Mouse (Mus musculus) embryo, embryonic 11.5 days (tissue): ENCODE measurements around the gene Gli1.

Experiments
- DNase-seq: peaks from one replicate; pipeline ENCODE4 v3.0.0-alpha.2; 2012; ENCODE audit warnings: low read depth, low spot score

Gene Gli1

DNA sequence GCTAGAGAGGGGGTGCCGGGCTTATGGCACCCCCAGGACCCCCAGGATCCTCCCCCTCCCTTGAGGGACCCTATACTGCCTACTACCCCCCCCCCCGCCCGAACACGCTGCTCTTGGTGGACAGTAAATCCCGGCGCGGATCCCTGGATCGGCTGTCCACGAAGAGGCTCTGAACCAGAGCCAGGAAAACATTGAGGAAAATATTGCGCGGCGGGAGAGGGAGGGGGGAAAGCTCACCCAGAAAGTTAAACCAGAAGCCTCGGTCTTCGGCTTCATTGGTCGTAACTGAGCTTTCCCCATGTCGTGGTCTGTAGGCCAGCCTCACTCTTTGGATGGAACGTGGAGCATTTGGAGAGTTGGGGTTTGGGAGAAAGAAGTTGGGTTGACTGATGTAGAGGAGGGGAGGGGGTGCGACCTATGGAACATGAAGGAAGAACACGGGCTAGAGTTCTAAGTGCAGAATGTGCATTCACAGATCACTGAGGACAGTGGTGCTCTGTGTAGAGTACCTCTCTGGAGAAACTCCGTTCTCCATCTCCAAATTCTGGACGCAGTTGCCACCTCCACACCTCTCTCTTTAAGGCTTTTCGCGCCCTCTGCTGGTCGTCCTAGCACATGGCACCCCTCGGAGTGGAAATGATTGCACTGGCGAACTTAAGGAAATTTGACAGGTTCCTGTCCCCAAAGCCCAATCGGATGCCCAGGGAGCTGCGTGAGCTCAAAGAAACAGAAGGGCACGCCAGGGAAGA, at the start of gene Gli1:
Gene Gli1 (minus strand): TSS at position 84 of the 749 bp plus-strand sequence.
- DNase-seq, result peak; percentile 83

DNA sequence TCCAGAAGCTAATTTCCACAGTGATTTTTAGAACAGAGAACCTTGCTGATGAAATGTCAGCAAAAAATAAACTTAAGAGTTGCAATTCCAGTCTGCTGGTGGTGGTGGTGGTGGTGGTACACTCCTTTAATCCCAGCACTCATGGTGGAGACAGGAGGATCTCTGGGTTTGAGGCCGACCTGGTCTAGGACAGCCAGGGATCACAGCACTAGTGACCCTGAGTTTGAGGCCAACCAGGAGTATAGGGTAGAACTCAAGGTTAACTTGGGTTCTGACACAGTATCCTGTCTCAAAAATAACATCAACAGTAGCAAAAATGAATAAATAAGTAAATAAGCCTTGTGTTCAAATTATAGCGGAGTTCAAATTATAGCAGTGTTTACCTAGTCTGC, 40.0 kb upstream of the Gli1 start:
- no peak for DNase-seq

DNA sequence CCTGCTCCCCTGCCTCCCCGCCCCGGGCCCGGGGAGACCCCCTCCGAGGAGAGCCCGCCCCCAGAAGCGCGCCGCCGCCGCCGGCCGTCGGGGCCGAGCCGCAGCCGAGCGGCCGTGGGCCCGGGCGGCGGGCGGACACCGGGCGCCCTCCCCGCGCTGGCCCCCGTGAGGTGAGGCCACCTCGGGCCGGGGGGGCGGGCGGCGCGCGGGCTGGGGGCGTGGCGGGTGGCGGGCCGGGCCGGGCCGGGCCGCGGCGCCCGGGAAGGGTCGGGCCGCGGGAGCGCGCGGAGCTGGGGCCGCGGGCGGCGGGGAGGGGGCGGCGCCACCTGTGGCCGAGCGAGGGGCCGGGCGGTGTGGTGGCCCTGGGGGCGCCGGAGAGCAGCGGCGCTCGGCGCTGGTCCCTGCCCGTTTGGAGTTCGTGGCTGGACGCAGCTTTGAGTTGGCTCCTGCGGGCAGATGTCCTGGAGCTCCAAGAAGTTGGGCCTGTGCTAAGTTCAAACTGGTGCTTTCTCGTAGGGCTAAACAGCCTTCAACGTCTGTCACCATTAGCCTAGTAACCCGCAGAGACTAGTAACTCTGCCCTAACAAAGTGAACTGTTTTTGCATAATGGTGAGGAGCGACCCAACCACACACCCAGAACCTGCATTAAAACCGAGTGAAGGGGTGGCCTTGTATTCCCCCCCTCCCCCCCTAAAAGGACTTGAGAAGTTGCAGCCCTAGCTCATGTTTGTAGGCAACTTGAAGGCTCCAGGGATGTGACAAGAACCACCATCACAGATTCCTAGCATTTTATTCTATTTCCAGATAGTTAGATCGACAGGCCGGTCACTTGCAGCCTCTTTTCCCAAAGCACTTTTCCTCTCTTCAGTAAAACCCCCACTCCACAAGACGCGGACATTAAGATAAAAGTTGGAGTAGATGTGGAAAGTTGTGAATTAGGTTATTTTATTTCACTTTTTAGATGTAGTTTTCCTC, 39.3 kb upstream of the Gli1 start:
- peak; percentile 56 for DNase-seq

DNA sequence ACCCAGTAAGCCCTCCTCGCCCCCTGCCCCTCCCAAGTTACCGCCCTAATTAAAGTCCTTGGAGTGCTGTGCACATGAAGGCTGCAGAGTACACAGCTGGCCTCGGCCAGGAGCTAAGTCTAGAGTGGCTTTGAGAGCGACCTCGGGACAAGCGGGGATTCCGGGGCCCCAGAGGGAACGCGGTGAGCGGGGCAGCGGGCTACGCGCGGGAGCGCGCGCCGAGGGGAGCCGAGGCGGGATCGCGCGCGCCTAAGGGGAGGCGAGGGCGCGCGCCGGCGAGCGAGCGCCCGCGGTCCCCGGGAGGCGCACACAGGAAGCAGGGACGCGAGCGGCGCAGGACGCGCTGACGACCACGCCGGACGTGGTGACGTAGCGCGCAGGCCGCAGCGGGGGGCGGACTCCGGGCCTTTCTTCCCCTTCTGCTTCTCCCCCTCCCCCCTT, 38.5 kb upstream of the Gli1 start, which contains the start of gene R3hdm2:
Gene R3hdm2 (plus strand): TSS at position 77 of the 441 bp plus-strand sequence.
- DNase-seq, result peak; percentile 94

DNA sequence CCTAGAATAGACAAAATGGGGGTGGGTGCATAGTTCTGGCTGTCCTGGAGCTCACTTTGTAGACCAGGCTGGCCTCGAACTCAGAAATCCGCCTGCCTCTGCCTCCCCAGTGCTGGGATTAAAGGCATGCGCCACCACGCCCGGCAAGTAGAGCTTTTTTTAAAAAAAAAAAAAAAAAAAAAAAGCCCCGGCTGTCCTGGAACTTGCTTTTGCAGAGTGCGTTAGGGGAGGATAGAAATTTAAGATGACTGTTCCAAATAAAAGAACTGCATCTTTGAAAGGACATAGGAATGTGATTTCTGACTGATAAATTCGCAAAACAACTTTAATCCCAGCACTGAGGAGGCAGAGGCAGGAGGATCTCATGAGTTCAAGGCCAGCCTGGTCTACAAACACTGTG, 37.9 kb upstream of the Gli1 start:
- DNase-seq, result no peak

DNA sequence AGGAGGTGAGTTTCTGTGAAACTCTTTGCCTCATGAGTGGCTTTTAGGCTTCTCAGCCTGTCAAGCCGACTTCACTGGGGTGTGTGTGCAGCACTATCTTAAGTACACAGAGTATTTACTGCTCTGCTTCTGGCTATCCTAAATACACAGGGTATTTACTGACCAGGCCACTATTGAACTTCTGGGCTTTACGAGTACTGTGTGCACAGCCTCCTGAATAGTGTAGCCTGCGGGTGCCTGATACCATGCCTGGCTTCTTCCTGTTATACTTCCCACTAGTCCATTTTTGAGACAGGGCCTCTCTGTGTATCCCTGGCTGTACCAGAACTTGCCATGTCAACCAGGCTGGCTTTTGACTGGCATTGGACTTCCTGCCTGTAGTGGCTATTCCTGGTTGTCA, 35.9 kb upstream of the Gli1 start:
- DNase-seq, result no peak

DNA sequence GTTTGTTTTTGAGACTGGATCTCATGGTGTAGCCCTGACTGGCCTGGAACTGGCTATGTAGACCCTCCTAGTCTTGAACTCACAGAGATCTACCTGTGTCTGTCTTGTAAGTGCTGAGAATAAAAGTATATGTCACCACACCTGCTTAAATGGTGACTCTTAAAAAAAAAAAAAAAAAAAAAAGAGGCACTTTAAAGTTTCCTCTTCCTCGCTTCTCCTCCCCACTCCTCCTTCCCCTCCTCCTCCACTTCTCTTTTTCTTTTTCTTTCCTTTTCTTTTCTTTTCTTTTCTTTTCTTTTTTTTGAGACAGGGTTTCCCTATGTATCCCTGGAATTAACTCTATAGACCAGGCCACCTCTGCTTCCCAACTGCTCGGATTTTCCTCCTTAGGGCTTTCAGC, 29.2 kb upstream of the Gli1 start:
- DNase-seq, result no peak

DNA sequence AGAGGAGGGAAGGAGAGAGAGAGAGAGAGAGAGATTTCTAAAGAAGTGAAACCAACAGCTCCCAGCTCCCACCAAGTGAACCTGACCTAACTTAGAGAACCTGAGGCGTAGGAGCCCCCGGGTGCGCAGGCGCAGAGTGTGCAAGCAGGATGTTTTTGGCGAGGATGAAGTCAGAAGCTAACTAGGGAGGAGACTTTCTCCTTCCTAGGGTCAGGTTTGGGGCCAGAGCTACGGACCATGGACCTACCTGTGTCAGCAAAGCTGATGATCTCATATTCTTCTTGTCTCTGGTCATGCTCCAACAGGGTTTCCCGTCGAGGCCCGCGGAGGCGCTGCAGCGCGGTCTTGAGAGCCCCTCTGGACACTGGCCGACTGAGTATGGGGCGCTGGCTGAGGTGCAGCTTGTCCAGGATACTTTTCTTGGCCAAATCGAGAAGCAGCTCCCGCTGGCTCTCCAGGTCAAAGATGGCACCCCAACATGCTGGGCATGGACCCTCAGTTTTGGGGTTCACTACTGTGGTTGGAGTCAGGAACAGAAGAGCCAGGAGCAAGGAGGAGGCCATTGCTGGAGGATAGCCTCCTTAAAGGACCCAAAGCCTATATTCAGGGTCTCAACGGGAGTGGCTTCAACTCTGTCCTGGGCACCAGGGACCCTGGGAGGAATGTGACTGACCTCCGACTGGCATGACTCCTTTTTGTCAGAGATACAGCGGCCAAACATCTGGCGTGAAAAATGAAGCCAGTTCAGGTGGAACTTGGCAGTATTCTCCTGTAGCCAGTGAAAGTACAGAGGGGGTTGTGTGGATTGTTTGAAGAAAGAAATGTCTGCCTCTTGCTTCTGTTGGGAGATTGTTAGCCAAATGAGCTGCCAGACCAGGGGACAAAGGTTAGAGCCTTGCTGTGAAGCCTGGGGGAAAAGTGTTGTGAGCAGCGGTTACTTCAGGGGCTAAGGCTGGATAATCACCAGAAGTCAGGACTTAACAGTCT, 28.4 kb upstream of the Gli1 start, which contains the start of gene Inhbc:
Gene Inhbc (minus strand): TSS at position 598 of the 987 bp plus-strand sequence.
- no peak for DNase-seq

DNA sequence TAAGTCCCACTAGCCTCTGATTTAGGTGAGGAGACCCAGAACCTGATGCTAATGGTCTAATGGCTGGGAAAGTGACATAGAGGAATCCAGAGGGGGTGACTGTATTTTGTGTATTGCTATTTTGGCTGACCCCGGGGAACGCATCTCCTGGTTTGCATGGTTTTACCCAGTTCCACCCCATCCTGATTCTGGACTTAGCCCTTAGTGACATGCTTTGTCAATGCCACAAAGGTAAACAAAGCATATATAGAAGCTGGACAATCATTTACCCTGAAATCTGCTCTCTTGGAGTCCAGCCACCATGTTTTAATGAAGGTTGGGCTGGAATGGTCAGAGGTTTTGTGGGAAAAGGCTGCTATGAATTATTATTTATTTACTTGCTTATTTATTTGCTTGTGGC, 26.5 kb upstream of the Gli1 start:
- no peak for DNase-seq

DNA sequence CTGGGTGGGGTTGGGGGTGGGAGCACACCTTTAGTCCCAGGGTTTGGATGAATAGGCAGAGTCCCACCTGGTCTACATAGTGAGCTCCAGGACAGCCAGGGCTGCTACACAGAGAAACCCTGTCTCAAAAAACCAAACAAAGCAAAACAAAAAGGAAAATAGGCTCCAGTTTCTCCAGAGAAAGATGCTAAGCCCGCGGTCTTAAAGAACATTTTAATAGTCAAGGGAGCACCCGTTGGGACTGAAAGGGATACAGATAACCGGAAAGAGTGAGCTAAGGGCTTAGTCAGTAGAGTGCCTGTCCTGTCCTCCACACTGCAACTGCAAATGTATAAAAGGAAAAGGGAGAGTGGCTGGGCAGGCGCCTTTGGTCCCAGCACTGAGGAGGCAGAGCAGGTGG, 25.3 kb upstream of the Gli1 start:
- no peak for DNase-seq

DNA sequence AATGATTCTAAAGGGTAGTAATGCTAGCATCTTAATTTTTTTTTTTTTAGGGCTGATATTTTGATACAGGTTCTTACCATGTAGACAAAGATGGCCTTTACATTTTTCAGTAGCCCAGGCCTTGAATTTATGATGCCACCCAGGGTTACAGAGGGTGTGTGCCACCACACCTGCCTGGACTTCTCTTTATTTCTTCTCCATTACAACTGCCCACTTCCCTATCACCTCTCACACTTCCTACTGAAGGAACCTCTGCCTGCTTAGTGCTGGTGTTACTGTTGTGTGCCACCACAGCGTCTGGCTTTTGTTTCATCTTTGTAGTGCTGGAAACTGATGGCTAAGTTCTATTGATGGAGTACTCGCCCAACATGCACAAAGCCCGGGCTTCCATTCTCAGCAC, 18.9 kb upstream of the Gli1 start:
- no peak for DNase-seq

DNA sequence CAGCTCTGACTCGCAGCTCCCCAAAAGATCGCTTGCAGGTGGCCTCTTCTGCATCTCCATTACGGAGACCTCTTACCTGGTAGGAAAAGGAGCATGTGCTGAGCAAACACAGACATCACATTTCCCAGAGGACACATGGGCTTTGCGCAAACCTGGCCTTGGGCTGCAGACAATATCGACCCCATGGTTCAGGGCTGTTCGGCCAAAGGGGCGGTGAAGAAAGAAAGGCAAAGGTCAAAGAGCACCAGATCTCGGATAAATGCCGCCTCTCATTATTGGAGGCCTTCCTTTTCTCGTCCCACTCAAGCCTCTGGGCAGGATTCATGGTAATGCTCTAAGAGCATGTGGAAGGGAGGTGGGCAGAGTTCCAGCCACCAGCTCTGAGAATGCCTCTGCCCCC, 13.6 kb upstream of the Gli1 start:
- no peak for DNase-seq

DNA sequence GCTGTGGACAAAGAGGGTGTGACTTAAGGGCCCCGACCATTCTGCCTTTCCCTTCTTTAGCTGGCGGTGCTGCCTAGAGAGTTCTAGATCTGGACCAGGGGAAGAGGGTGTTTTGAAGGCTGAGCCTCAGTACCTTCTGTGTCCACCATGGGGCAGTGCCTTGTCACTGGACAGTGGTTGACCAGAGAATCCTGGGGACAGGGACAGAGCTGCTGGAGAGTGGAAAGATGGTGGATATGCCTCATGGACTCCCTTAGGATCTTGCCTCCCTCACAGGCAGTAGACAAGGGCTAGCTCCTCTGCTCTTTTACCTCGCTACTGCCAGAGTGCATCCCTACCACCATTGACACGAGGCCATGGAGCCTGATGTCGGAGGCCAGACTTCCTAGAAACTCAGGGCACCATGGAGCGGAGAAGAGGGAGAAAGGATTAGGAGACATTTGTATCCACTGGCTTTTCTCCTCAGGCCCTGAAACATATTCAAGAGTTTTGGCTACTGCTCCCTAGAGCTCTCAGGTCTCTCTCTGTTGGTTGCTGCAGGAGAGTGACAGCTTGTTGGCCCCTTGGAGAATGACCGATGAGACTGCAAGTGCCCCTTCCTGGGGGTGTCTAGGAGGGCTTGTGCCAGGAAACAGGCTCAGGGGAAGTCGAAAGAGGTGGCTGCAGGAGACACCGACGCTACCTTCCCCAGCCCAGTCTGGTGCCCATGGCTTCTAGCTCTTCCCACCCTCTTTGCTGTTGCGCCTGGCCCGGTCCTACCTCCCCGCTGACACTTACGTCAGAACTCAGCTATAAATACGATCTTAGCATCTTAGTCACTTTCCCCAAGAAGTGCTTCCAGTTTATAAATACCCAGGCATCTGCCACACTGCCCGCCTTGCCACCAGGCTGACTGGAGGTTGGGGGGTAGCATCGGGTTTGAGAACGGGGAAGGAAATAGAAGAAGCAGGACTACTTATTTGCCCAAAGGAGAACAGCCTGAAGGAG, 12.4 kb upstream of the Gli1 start, which contains the start of gene Inhbe:
Gene Inhbe (minus strand): TSS at position 503 of the 987 bp plus-strand sequence.
- DNase-seq, result no peak

DNA sequence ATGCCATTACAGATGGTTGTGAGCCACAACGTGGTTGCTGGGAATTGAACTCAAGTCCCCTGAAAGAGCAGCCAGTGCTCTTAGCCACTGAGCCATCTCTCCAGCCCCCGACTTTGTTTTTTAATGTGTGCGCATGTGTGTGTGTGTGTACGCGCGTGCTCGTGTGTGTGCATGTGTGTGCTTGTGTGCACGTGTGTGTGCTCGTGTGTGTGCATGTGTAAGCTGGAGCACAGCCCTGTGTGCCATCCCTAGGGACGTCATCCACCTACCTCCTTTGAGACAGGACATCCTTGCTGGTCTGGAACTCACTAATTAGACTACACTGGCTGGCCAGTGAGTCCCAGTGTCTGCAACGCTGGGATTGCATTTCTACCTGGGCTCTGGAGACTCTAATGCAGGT, 11.0 kb upstream of the Gli1 start:
- no peak for DNase-seq

DNA sequence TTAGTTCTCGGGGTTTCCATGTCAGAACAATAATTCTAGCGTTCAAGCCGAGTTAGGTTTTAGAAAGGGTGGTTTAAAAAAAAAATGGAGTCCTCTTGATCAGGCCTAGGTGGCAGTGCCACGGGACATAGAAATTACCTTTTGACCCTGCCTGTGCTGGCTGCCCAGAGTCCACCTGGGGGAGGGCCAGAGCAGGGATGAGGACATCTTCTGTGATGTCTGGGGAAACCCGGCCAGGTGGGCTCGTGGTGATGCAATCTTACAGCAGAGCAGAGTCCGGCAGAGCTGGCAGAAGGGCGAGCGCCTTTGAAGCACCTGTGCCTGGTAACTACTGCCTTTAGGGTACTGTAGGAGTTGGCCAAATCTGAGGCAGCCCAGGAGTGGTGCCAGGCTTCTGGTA, 10.4 kb upstream of the Gli1 start:
- DNase-seq, result no peak

DNA sequence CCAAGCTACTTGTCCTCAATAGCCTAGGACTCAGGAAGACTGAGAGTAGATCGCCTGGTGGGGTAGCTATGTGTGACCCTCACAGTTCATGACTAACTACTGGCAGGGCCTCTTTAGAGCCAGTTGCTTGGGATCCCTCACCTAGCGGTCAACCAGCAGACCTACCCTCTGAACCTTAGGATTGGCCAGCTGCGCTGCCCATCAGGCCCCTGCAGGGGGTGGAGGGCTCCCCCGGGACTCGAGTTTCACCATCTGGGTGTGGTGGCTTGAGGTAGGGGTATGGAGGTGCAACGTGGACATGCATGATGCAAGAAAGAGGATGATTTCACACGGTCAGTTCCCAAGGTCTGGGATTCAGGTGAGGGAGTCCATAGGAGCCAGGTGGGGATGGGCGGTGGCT, 9.9 kb upstream of the Gli1 start:
- no peak for DNase-seq

DNA sequence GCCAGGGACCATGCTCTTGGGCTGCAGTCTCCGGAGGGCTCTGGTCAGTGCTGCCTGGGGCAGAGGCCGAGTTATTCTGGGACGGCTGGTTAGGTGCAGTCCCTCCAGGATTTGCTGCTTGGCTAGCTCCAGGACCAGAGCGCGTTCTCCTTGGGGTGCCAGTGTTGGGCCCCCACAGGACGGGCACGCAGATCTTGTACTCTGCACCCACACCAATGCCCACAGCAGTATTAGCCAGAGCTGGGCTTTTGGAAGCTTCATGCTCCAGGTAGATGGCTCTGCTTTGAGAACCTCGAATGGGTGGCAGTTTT, 9.5 kb upstream of the Gli1 start:
- DNase-seq, result no peak

DNA sequence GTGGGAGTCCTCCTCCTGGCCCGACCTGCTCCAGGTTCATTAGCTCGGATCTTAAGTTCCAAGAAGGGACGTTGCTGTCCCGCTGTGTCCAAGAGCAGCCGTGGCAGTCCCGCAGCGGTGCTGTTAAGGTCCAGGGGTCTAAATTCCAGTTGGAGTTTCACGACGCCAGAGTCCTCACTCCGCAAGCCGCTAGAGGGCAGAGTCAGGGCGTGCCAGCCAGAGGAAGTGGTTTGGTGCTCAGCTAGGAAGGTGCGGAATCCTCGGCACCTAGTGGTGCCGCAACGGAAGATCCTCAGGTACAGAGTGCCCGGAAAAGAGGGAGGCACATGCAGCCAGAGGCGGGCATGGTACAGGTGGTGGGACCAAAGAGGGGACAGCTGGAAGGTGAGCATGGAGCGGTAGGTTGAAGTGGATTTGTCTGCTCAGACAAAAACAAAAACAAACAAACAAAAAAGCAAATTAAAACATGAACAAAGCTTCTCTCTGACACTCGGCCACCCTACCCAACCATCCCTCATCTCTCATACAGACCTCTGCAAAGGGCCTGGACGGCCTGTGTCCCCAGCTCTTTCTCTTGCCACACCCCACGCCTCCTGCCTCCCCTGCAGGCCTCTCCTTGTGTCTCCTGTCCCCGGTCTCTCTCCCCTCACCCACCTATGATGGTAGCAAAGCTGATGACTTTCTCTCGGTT, 9.0 kb upstream of the Gli1 start:
- DNase-seq, result peak; percentile 48

DNA sequence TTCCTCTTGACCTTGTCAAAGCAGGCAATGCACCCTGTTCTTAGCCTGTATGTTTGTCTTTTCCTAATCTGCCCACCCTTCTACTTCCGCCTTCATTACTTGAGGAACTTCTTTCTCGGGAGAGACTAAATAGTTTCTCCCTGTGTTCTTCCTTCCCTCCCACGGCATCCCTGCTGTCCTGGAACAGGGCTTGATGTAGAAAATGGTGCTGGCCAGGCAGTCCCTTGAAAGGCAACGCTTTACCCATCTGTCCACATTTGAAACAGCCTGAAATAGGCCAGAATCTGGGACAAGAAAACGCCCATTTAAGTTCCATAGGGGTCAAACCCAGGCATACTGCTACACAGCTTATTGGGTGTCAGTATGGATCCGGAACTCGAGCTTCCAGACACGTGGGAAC, 8.0 kb upstream of the Gli1 start:
- DNase-seq, result no peak

DNA sequence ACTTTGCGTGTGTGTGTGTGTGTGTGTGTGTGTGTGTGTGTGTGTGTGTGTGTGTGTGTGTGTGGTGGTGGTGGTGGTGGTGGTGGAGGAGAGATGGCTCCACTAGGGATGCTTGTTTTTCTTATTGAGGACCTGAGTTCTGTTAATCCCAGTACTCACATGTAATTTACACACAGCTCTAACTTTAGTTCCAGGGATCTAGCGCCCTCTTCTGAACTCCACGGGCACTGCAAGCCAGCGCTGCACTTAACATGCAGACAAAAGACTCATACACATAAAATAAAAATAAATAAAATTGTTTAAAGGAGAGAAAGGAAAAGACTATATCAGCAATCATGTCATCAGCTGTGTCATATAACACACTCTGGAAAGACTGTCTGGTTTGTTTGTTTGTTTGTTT, 7.2 kb upstream of the Gli1 start:
- no peak for DNase-seq
